Mouse (Mus musculus) neutrophil, adult 65 days (primary cell): ENCODE results near the gene Syf2. TPM values are rescaled to one million over a fixed set of nuclear protein-coding genes. Genes with fewer than 3 reads are reported as not detected.

Experiments used
- total RNA-seq: library from RNA; stranded (reverse); gene quantifications from 2 replicates; pipeline ENCODE4 v1.2.4, GENCODE M21; 2023

Gene Syf2
- 164 TPM in 2 replicates for total RNA-seq

GRCm38 (mm10) chr4:134930684-134931481 is at the start of gene Syf2:
Syf2 (plus strand) TSS chr4:134930898.

GRCm38 (mm10) chr4:134914864-134915209 is 15.9 kb upstream of the Syf2 start, which contains the start of gene Tmem50a:
Tmem50a (minus strand) TSS chr4:134915024.

GRCm38 (mm10) chr4:134923258-134924018 is 7.3 kb upstream of the Syf2 start, which contains the start of gene Rsrp1:
Rsrp1 (plus strand) TSS chr4:134923592.

Other genes with a start within 250 kb of the Syf2 start
- gene Man1c1, start 226.6 kb upstream of the Syf2 start, total RNA-seq: 32.8 and 49.3 TPM in 2 replicates
- 36.3 and 38.9 TPM in 2 replicates for gene Ldlrap1, start 162.9 kb upstream of the Syf2 start, total RNA-seq
- 10.6 and 13.1 TPM in 2 replicates for gene Maco1, start 77.6 kb upstream of the Syf2 start, total RNA-seq
- 0.92 and 1.2 TPM in 2 replicates for gene Rhd, start 66.4 kb upstream of the Syf2 start, total RNA-seq
- 142 TPM in 2 replicates for gene Tmem50a, start 15.9 kb upstream of the Syf2 start, total RNA-seq
- gene Rsrp1, start 7.3 kb upstream of the Syf2 start, total RNA-seq: 557 and 712 TPM in 2 replicates
- gene Runx3, start 189.8 kb downstream of the Syf2 start, total RNA-seq: 11.2 and 16.1 TPM in 2 replicates